Mouse (Mus musculus): ENCODE results near the gene Gm44503. TPM values are rescaled to one million over a fixed set of nuclear protein-coding genes. Genes with fewer than 3 reads are reported as not detected.

The Gm44503 gene
- polyA plus RNA-seq, 1 experiment: not detected

GRCm38 (mm10) chr9:73063621-73064290 is 105.1 kb downstream of the Gm44503 start:
- H3K4me3 ChIP-seq (replicated peaks): no peak overlapping the region
- peaks cover 79% of the 10 kb centered on the region for H3K4me1 ChIP-seq
- TF ChIP-seq FLI1 (IDR thresholded peaks at IDR 0.05; ENCODE audit: low read length) (no peak), GATA1 (IDR thresholded peaks at IDR 0.05; ENCODE audit: borderline replicate concordance, low read length) (no peak)
- peaks cover 59% of the 10 kb centered on the region for H3K36me3 ChIP-seq (replicated peaks; ENCODE audit: low read length)
- no peaks in the 10 kb centered on the region for H3K27me3 ChIP-seq (replicated peaks)
- no peaks in the 10 kb centered on the region for H3K9me3 ChIP-seq

Other genes with a start within 250 kb of the Gm44503 start
- gene Prtg, start 152.0 kb upstream of the Gm44503 start, polyA plus RNA-seq (2012; ENCODE audit: insufficient read depth, low replicate concordance): not detected in 2 replicates
- gene Pygo1, start 33.2 kb upstream of the Gm44503 start, polyA plus RNA-seq (2012; ENCODE audit: insufficient read depth, low replicate concordance): not detected in 2 replicates
- not detected in 2 replicates for gene Dyx1c1, start 67 bp upstream of the Gm44503 start, polyA plus RNA-seq (2012; ENCODE audit: insufficient read depth, low replicate concordance)
- gene Ccpg1os, start 26.5 kb downstream of the Gm44503 start, polyA plus RNA-seq (2012; ENCODE audit: insufficient read depth, low replicate concordance): 0.69 and 4.6 TPM in 2 replicates
- gene Ccpg1, start 26.6 kb downstream of the Gm44503 start, polyA plus RNA-seq (2012; ENCODE audit: insufficient read depth, low replicate concordance): 0.58 and 3.9 TPM in 2 replicates
- gene Pigb, start 81.5 kb downstream of the Gm44503 start, polyA plus RNA-seq (2012; ENCODE audit: insufficient read depth, low replicate concordance): 0.79 and 1.1 TPM in 2 replicates
- gene Rab27a, start 86.0 kb downstream of the Gm44503 start, polyA plus RNA-seq (2012; ENCODE audit: insufficient read depth, low replicate concordance): 2.8 and 34.3 TPM in 2 replicates
- gene Khdc3, start 143.0 kb downstream of the Gm44503 start, polyA plus RNA-seq (2012; ENCODE audit: insufficient read depth, low replicate concordance): 0.10 TPM in 1 of 2 replicates, not detected in the other
- 1.8 TPM in 1 of 2 replicates, not detected in the other for gene Gm20509, start 143.6 kb downstream of the Gm44503 start, polyA plus RNA-seq (2012; ENCODE audit: insufficient read depth, low replicate concordance)
- 5.5 TPM in 1 of 2 replicates, not detected in the other for gene Rsl24d1, start 154.6 kb downstream of the Gm44503 start, polyA plus RNA-seq (2012; ENCODE audit: insufficient read depth, low replicate concordance)

Data from megakaryocyte, embryonic 14.5 days (primary cell).